Mouse (Mus musculus) midbrain, postnatal 0 days (tissue): Measurements from ENCODE around the gene 1110017D15Rik. TPM values are rescaled to one million over a fixed set of nuclear protein-coding genes. Genes with fewer than 3 reads are reported as not detected.
A peak's percentile ranks its signal among the peaks of the same experiment; 100 is the strongest.

Source experiments
- ATAC-seq: fragments of 200-750 bp; cut with Nextera tagmentation; 2 replicates; pipeline ENCODE4 v1.8.0; 2017; ENCODE audit warnings: moderate number of reproducible peaks, mild to moderate bottlenecking, moderate TSS enrichment, moderate library complexity; ENCODE audit not compliant: low FRiP score
- DNase-seq: peaks from one replicate; pipeline ENCODE4 v3.0.0-alpha.2; 2015; ENCODE audit warnings: low spot score
- H3K27ac ChIP-seq: fragments of 300-500 bp; sonication (generic); 2 replicates; pipeline ENCODE4 v1.5.1; 2014; ENCODE audit warnings: low read depth, mild to moderate bottlenecking, low read length, mixed read lengths
- H3K27me3 ChIP-seq: fragments of 300-500 bp; sonication (generic); 2 replicates; pipeline ENCODE4 v1.6.1; 2014; ENCODE audit warnings: low read length, control low read depth, mixed read lengths; ENCODE audit not compliant: insufficient read depth
- H3K36me3 ChIP-seq: fragments of 300-500 bp; sonication (generic); 2 replicates; pipeline ENCODE4 v1.6.1; 2014; ENCODE audit warnings: low read length, control low read depth, mixed read lengths; ENCODE audit not compliant: insufficient read depth
- H3K4me1 ChIP-seq: fragments of 300-500 bp; sonication (generic); 2 replicates; pipeline ENCODE4 v1.6.1; 2014; ENCODE audit warnings: mild to moderate bottlenecking, control low read depth, antibody characterized with exemption, low read length, mixed read lengths; ENCODE audit not compliant: insufficient read depth
- H3K4me2 ChIP-seq: fragments of 300-500 bp; sonication (generic); 2 replicates; pipeline ENCODE4 v1.6.1; 2014; ENCODE audit warnings: low read depth, mild to moderate bottlenecking, low read length, mixed read lengths; ENCODE audit not compliant: poor library complexity, severe bottlenecking
- H3K4me3 ChIP-seq: fragments of 300-500 bp; sonication (generic); 2 replicates; pipeline ENCODE4 v1.5.1; 2014; ENCODE audit warnings: low read depth, mild to moderate bottlenecking, low read length, moderate library complexity
- H3K9ac ChIP-seq: fragments of 300-500 bp; sonication (generic); replicated peaks from 2 replicates; pipeline ENCODE4 v1.6.1; 2014; ENCODE audit warnings: mild to moderate bottlenecking, low read length, moderate library complexity, mixed read lengths; ENCODE audit not compliant: poor library complexity, severe bottlenecking
- H3K9me3 ChIP-seq: fragments of 300-500 bp; sonication (generic); 2 replicates; pipeline ENCODE4 v1.6.1; 2016; ENCODE audit warnings: low read length, control low read depth
- CTCF ChIP-seq: IDR thresholded peaks from 2 replicates; pipeline ENCODE4 v1.5.1; 2016; ENCODE audit warnings: antibody characterized with exemption, mild to moderate bottlenecking
- whole genome bisulfite sequencing: fragments of 180-500 bp; shearing (Covaris S2); extraction: QIAGEN DNeasy Blood & Tissue Kit; methylation state at CpG from one replicate; pipeline ENCODE4 v1.1.7; 2014; 5-methylcytosine and 5-hydroxymethylcytosine counted together
- polyA plus RNA-seq: library from polyadenylated mRNA; unstranded; fragments of >200 nt; fragmentation: Nextera tagmentation; extraction: Ambion mirVana; gene quantifications from 2 replicates; pipeline ENCODE4 v1.2.1, GENCODE M21; 2015
- total RNA-seq: library from RNA; depleted of rRNA; stranded (reverse); fragments of >200 nt; gene quantifications from 2 replicates; pipeline ENCODE4 v1.2.3, GENCODE M21; 2014

The 1110017D15Rik gene
- total and polyA plus RNA-seq, 2 experiments from 2014 or later, result 11.8 to 20.7 TPM

- TF ChIP-seq CTCF, result peak; percentile 56
- no peak overlapping the region for H3K4me2 ChIP-seq
- H3K9ac ChIP-seq, result no peak overlapping the region
- no peak overlapping the region for H3K4me3 ChIP-seq
- H3K9me3 ChIP-seq, result no peaks in the 10 kb centered on the region
- H3K27me3 ChIP-seq, result peaks cover 11% of the 10 kb centered on the region; the same call in 1 of the 2 replicates
- ATAC-seq (no peak), DNase-seq (no peak)
- H3K27ac ChIP-seq, result no peak overlapping the region
- WGBS, result 79% methylated on average over 5 of the region's 5 CpGs
- no peaks in the 10 kb centered on the region for H3K36me3 ChIP-seq
- peaks cover 14% of the 10 kb centered on the region; the same call in 1 of the 2 replicates for H3K4me1 ChIP-seq
Observed at GRCm38 (mm10) chr4:41504325-41504724, 12.8 kb downstream of the 1110017D15Rik start.

GRCm38 (mm10) chr4:41502986-41503412, 14.1 kb downstream of the 1110017D15Rik start, which contains the start of gene AI464131:
Gene AI464131, minus strand, starts transcription at chr4:41503076.
- ATAC-seq (peak; percentile 85), DNase-seq (peak; percentile 97)
- H3K4me2 ChIP-seq, result peak within 1 kb of the TSS; percentile 64
- H3K27me3 ChIP-seq, result peaks cover 16% of the 10 kb centered on the region; the same call in 1 of the 2 replicates
- H3K4me3 ChIP-seq, result peak within 1 kb of the TSS; percentile 35
- H3K9me3 ChIP-seq, result no peaks in the 10 kb centered on the region
- peaks cover 20% of the 10 kb centered on the region; the same call in 1 of the 2 replicates for H3K4me1 ChIP-seq
- peak within 1 kb of the TSS; percentile 48 for H3K9ac ChIP-seq
- WGBS, result 1% methylated on average over 16 of the region's 18 CpGs
- H3K27ac ChIP-seq, result peak within 1 kb of the TSS; percentile 26; the same call in 1 of the 2 replicates
- peak; percentile 29; the same call in 1 of the 2 replicates for TF ChIP-seq CTCF
- H3K36me3 ChIP-seq, result no peaks in the 10 kb centered on the region

- no peak for TF ChIP-seq CTCF
- Histone ChIP-seq H3K4me1 (peaks cover 20% of the 10 kb centered on the region; the same call in 1 of the 2 replicates), H3K9ac (peak overlapping the region; percentile 48), H3K36me3 (no peaks in the 10 kb centered on the region), H3K27ac (peak overlapping the region; percentile 26; the same call in 1 of the 2 replicates), H3K4me3 (peak overlapping the region; percentile 35), H3K27me3 (peaks cover 20% of the 10 kb centered on the region; the same call in 1 of the 2 replicates), H3K9me3 (no peaks in the 10 kb centered on the region), H3K4me2 (peak overlapping the region; percentile 64)
- 15% methylated on average over 20 of the region's 20 CpGs for WGBS
- peak; percentile 44 for DNase-seq
- peak; percentile 15 for ATAC-seq
Observed at GRCm38 (mm10) chr4:41502171-41502940, 14.8 kb downstream of the 1110017D15Rik start.

GRCm38 (mm10) chr4:41500787-41501186, 16.3 kb downstream of the 1110017D15Rik start:
- H3K4me3 ChIP-seq, result no peak overlapping the region
- ATAC-seq, result no peak
- 78% methylated on average over 4 of the region's 4 CpGs for WGBS
- no peak overlapping the region for H3K9ac ChIP-seq
- no peak overlapping the region for H3K4me2 ChIP-seq
- H3K9me3 ChIP-seq, result no peaks in the 10 kb centered on the region
- H3K36me3 ChIP-seq, result no peaks in the 10 kb centered on the region
- H3K27ac ChIP-seq, result no peak overlapping the region
- no peak for TF ChIP-seq CTCF
- no peak for DNase-seq
- H3K4me1 ChIP-seq, result peaks cover 12% of the 10 kb centered on the region; the same call in 1 of the 2 replicates
- peaks cover 27% of the 10 kb centered on the region; the same call in 1 of the 2 replicates for H3K27me3 ChIP-seq

GRCm38 (mm10) chr4:41499619-41500018, 17.5 kb downstream of the 1110017D15Rik start:
- Histone ChIP-seq H3K9me3 (no peaks in the 10 kb centered on the region), H3K9ac (no peak overlapping the region), H3K4me3 (0 out of 2 replicates have a peak overlapping the region, but pooled peaks have one; percentile 23), H3K4me1 (peaks cover 12% of the 10 kb centered on the region; the same call in 1 of the 2 replicates), H3K36me3 (no peaks in the 10 kb centered on the region), H3K27me3 (peaks cover 27% of the 10 kb centered on the region; the same call in 1 of the 2 replicates), H3K27ac (peak overlapping the region; percentile 47; the same call in 1 of the 2 replicates), H3K4me2 (peak overlapping the region; percentile 48; the same call in 1 of the 2 replicates)
- no peak for ATAC-seq
- no peak for TF ChIP-seq CTCF
- peak; percentile 47 for DNase-seq
- 63% methylated on average over 8 of the region's 8 CpGs for WGBS
